Mouse (Mus musculus) liver, embryonic 14.5 days (tissue): ENCODE results near the gene Pnp2.

Experiments
- CTCF ChIP-seq: IDR thresholded peaks from 2 replicates; pipeline ENCODE4 v1.5.1; 2016; ENCODE audit warnings: antibody characterized with exemption, low read depth, control low read depth
- EP300 ChIP-seq: IDR thresholded peaks from 2 replicates; pipeline ENCODE4 v1.6.1; 2016; ENCODE audit warnings: antibody characterized with exemption, low read depth

GRCm38 (mm10) chr14:51008781-51009180 is 53.0 kb downstream of the Pnp2 start:
- TF ChIP-seq EP300 (no peak), CTCF (no peak)
